Mouse (Mus musculus) liver, postnatal 0 days (tissue): ENCODE measurements around the gene Ttc21a.

Source experiments
- CTCF ChIP-seq: sonication (generic); IDR thresholded peaks from 2 replicates; pipeline ENCODE4 v1.5.1; 2016; ENCODE audit warnings: antibody characterized with exemption, low read depth
- EP300 ChIP-seq: IDR thresholded peaks from 2 replicates; pipeline ENCODE4 v1.6.1; 2016; ENCODE audit warnings: antibody characterized with exemption, low read depth, mild to moderate bottlenecking

GRCm38 (mm10) chr9:119888843-119889246, 48.6 kb upstream of the Ttc21a start:
- no peak for TF ChIP-seq CTCF
- TF ChIP-seq EP300 = no peak
